Mouse (Mus musculus): ENCODE measurements around the gene Rab36. TPM values are rescaled to one million over a fixed set of nuclear protein-coding genes. Genes with fewer than 3 reads are reported as not detected.

The Rab36 gene
- 22.2 and 23.2 TPM in 2 replicates for polyA plus RNA-seq (2015; fragmentation: Nextera tagmentation; extraction: Ambion mirVana)

DNA sequence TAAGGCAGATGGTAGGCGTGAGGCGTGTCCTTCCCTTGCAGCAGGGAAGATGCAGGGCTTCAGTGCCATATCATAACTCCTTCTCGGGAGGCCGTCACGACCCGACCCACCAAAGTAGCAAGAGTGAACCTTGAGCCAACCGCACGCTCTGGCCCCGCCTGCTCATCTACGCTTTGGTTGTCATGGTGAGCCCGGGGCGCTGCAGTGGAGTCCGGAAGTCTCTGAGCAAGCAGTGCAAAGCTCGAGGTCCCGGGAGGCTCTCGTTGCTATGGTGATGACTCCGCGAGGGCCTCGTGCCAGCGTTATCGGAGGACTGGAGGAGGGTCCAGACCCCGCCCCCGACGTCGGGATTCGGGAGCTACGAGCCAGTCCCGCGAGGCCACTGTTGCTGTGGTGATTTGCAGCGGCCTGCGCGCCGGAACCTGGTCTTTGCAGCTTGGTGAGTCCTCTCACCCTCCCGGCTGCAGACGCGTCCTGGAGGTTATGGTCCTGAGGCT, at the start of gene Rab36:
Gene Rab36, plus strand, starts transcription at position 176 of the 497 bp plus-strand sequence.
- no peaks in the 10 kb centered on the region for H3K36me3 ChIP-seq (replicated peaks)
- peaks cover 45% of the 10 kb centered on the region for H3K4me1 ChIP-seq
- H3K27ac ChIP-seq: peak within 1 kb of the TSS; percentile 86
- WGBS: under 1% methylated on average over 36 of the region's 36 CpGs
- peak; percentile 94 for ATAC-seq (replicated peaks)
- H3K27me3 ChIP-seq (replicated peaks): no peaks in the 10 kb centered on the region
- no peaks in the 10 kb centered on the region for H3K9me3 ChIP-seq
- peak within 1 kb of the TSS; percentile 65 for H3K4me2 ChIP-seq
- peak within 1 kb of the TSS; percentile 44 for H3K4me3 ChIP-seq
- H3K9ac ChIP-seq: peak within 1 kb of the TSS; percentile 37

DNA sequence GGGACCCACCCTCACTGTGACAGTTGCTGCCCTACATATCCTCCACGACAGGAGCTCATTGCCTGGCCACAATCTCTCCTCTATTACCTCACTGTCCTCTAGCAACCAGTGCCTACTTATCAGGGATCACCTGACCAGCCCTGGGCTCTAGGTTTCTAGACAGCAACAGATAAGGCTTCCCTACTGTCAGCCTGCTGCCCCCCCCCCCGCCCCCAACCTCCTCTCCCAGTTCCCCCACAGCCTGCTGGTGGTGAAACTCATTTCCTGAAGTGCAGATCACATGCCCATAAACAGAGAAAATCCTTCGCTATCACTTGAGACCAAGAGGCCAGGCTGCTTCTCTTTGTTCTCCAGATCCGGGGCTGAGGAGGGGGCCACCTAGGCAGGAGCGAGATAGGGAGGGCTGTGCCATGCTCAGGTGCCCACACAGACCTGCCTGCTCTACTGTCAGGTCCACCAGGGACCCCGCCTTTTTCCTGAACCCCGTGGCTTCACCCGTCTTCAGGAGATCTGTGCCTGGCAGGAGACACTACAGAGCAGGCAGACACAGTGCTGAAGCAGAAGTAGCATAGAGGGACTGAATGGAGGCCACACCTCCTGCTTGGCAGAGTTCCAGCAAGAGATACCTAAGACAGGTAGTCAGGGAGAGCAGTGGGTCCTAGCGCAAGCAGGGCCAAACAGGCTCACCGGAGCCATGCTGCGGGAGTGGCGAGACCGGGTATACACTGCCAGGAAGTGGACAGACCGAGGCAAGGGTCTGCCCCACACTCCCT, 49.0 kb upstream of the Rab36 start:
- no peaks in the 10 kb centered on the region for H3K27me3 ChIP-seq (replicated peaks)
- 78% methylated on average over 14 of the region's 14 CpGs for WGBS
- H3K4me1 ChIP-seq: peaks cover 15% of the 10 kb centered on the region; the same call in 1 of the 2 replicates
- H3K4me3 ChIP-seq: no peak overlapping the region
- H3K4me2 ChIP-seq: no peak overlapping the region
- peaks cover 21% of the 10 kb centered on the region for H3K36me3 ChIP-seq (replicated peaks)
- H3K9me3 ChIP-seq: no peaks in the 10 kb centered on the region
- peak; percentile 37; the same call in 1 of the 2 replicates for ATAC-seq (replicated peaks)
- no peak overlapping the region for H3K27ac ChIP-seq
- no peak overlapping the region for H3K9ac ChIP-seq

DNA sequence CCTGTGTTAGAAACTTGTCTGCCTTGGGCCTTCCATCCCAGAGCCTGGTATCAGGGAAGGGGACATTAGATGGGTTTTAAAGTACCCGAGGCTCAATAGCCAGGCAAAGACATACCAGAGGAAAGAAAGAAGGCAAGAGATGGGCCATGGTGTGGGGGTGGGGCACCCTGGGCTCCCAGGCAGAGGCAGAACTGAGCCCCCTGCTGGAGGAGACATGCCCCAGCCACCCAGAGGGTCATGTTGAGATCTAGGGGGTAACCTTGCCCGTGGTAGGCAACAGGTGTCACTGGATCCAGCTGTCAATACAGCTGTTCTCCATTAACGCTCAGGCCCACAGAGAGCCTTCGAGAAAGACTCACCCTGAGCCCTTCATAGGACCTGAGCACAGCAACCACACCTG, 47.0 kb upstream of the Rab36 start:
- H3K9ac ChIP-seq: no peak overlapping the region
- no peaks in the 10 kb centered on the region for H3K27me3 ChIP-seq (replicated peaks)
- ATAC-seq (replicated peaks): no peak
- peaks cover 26% of the 10 kb centered on the region for H3K4me1 ChIP-seq
- H3K27ac ChIP-seq: no peak overlapping the region
- H3K4me2 ChIP-seq: no peak overlapping the region
- WGBS: 81% methylated on average over 4 of the region's 4 CpGs
- no peaks in the 10 kb centered on the region for H3K9me3 ChIP-seq
- no peak overlapping the region for H3K4me3 ChIP-seq
- H3K36me3 ChIP-seq (replicated peaks): peaks cover 22% of the 10 kb centered on the region

DNA sequence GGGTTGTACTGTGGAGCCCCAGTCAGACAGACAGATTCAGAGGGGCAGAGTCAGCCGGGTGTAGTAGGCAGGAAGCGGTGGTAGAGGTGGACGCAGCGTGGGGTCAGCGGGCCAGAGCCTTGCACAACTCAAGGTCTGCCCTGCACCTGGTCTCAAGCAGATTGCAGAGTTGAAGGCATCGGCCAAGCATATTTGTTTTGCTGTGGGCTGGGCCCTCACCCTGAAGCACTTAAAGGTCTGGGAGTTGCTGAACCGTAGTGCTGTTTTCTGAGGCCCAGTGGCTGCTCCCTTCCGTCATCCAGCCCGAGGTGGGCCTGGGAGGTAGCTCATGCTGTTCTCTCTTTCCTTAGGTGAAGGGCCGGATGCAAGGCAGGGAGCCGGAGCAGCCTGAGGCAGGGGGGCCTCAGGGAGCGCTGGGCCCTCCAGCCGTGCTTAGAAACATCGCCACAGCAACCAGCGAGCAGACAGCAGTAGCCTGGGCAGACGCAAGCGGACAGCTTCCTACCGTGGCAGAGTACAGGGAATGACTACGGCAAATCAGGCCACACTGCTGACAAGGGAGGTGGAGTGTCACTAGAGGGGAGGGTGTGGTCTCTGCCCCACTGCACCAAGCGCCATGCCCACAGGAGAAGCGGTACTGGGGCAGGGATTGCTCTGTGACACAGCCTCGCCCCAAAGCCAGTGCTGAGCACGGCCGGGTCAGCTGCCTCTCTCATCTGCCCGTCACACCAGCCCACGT, 46.1 kb upstream of the Rab36 start:
- Histone ChIP-seq H3K4me3 (no peak overlapping the region), H3K27ac (no peak overlapping the region), H3K4me2 (no peak overlapping the region), H3K36me3 (replicated peaks) (peaks cover 22% of the 10 kb centered on the region), H3K9me3 (no peaks in the 10 kb centered on the region), H3K9ac (no peak overlapping the region), H3K27me3 (replicated peaks) (no peaks in the 10 kb centered on the region), H3K4me1 (peaks cover 36% of the 10 kb centered on the region)
- no peak for ATAC-seq (replicated peaks)
- WGBS: 48% methylated on average over 26 of the region's 26 CpGs

DNA sequence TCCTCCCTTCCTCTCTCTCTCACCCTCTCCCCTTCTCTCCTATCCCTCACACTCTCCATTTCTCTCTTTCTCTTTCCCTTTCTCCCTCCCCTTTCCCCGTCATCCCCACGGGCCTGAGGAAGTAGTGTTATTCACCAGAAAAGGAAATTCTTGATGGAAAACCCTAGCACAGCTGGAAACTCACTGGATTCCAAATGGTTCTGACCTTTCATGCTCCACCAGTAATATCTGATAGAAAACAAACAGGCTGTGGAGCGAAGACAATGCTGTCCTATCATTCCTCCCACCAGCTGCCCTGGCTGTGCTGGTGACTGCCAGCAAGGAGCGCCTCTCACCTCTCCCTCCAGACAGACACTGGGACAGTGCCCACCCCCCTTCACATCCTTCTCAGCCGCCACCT, 42.0 kb upstream of the Rab36 start:
- Histone ChIP-seq H3K27ac (peak overlapping the region; percentile 48; the same call in 1 of the 2 replicates), H3K36me3 (replicated peaks) (peaks cover 22% of the 10 kb centered on the region), H3K4me1 (peaks cover 43% of the 10 kb centered on the region), H3K9ac (no peak overlapping the region), H3K27me3 (replicated peaks) (no peaks in the 10 kb centered on the region), H3K4me3 (no peak overlapping the region), H3K4me2 (peak overlapping the region; percentile 42; the same call in 1 of the 2 replicates), H3K9me3 (no peaks in the 10 kb centered on the region)
- WGBS: 9% methylated on average over 5 of the region's 5 CpGs
- ATAC-seq (replicated peaks): peak; percentile 27

DNA sequence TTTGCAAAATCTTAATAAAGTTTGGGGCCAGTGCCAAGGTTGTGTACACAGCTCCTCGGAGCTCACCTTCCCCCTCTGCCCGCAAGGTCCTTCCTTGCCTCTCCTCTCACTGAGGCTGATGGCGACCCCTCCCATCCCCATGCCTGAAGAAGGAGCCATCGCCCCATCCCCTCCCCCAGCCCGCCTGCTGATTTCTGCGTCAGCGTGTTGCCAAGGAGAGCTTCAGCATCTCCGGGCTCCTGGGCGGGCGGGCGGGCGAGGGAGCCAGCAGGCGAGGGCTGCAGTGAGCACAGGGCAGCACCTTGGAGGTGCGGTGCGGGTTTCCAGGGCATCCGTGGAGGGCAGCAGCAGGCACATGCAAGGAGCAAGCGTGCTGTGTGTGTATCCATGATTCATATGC, 41.5 kb upstream of the Rab36 start:
- ATAC-seq (replicated peaks): peak; percentile 45
- Histone ChIP-seq H3K4me3 (no peak overlapping the region), H3K36me3 (replicated peaks) (peaks cover 22% of the 10 kb centered on the region), H3K27ac (peak overlapping the region; percentile 65), H3K4me1 (peaks cover 46% of the 10 kb centered on the region), H3K9ac (peak overlapping the region; percentile 15; the same call in 1 of the 2 replicates), H3K9me3 (no peaks in the 10 kb centered on the region), H3K4me2 (peak overlapping the region; percentile 42), H3K27me3 (replicated peaks) (no peaks in the 10 kb centered on the region)
- 1% methylated on average over 16 of the region's 17 CpGs for WGBS

DNA sequence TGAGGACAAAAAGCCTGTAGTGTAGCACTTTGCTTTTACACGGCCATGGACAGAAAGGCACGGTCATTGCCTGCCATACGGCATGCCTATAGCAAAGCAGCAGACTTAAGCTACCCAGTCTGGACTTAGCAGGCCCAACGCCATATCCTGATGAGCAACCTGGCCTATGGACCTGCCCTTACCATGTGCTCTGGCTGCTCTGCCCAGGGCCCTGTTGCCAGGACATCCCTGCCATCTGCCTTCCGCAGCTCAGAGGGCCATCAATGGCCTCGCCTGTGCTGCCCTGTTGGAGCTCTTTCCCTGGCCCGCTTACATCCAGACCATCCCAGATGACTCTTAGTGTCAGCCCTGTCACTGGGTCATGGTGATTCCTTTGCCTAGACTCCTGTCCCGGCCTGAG, 35.5 kb upstream of the Rab36 start:
- Histone ChIP-seq H3K9ac (no peak overlapping the region), H3K4me3 (no peak overlapping the region), H3K27me3 (replicated peaks) (no peaks in the 10 kb centered on the region), H3K36me3 (replicated peaks) (no peaks in the 10 kb centered on the region; the same call in 1 of the 2 replicates), H3K9me3 (no peaks in the 10 kb centered on the region), H3K27ac (no peak overlapping the region), H3K4me1 (peaks cover 21% of the 10 kb centered on the region), H3K4me2 (no peak overlapping the region)
- ATAC-seq (replicated peaks): no peak
- WGBS: 89% methylated on average over 8 of the region's 8 CpGs

DNA sequence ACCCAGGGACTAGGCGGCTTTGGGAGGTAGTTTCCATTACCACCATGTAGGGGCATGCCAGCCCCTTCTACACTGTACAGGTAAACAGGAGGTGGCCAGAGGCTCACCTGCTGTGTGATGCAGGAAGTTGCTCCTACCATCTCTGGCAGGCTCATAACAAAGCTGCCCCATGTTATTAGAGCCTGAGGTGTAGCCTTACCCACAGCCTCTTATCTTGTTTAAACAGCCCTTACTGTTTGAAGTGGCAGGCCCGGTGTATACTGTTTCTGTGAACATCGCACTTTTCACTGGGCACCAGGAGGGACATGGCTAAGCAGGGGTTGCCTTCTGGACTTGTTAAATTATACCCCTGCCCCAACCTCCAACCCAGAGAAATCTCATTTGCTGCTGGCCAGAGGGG, 32.8 kb upstream of the Rab36 start:
- H3K27me3 ChIP-seq (replicated peaks): no peaks in the 10 kb centered on the region
- H3K9ac ChIP-seq: no peak overlapping the region
- H3K36me3 ChIP-seq (replicated peaks): no peaks in the 10 kb centered on the region
- ATAC-seq (replicated peaks): no peak
- WGBS: 80% methylated on average over 3 of the region's 3 CpGs
- H3K4me1 ChIP-seq: peaks cover 32% of the 10 kb centered on the region
- no peak overlapping the region for H3K27ac ChIP-seq
- no peak overlapping the region for H3K4me2 ChIP-seq
- no peaks in the 10 kb centered on the region for H3K9me3 ChIP-seq
- no peak overlapping the region for H3K4me3 ChIP-seq

DNA sequence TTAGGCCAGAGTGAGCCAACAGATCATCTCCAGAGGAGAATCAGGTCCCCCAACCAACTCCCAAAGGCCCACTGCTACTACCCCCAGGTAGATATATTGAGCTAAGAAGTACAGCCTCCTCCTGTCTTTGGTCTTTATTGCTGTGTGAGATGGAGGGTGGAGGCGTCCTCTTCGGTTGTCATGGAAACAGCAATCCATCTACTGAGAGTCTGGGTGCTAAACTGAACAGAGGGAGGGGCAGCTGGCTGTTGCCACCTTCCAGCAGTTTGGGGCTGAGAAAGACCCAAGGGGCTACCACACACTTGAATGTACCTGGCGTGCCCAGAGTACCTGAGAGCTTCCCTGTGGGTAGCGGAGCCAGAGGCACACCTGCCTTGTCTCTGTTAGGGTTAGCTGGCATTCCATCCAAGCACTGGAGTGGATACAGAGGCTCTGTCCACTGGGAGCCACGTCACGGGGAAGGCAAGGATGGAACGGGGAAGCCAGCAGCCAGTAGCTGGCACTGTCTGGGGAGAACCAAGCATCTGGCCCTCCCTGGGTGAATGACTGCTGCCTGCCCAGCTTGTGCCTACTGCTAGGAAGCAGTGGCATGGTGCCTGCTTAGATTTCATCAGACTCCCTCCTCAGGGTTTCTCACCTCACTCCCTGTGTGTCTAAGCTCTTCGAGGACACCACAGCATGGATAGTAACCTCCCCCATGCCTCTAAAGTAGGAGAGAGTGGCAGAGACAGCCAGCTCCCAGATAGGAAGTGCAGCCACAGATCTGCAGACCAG, 29.8 kb upstream of the Rab36 start:
- H3K27ac ChIP-seq: peak overlapping the region; percentile 14; the same call in 1 of the 2 replicates
- no peaks in the 10 kb centered on the region for H3K27me3 ChIP-seq (replicated peaks)
- no peak overlapping the region for H3K4me2 ChIP-seq
- H3K4me1 ChIP-seq: peaks cover 23% of the 10 kb centered on the region
- H3K4me3 ChIP-seq: no peak overlapping the region
- no peak overlapping the region for H3K9ac ChIP-seq
- 47% methylated on average over 8 of the region's 8 CpGs for WGBS
- H3K36me3 ChIP-seq (replicated peaks): no peaks in the 10 kb centered on the region
- H3K9me3 ChIP-seq: no peaks in the 10 kb centered on the region
- ATAC-seq (replicated peaks): no peak

DNA sequence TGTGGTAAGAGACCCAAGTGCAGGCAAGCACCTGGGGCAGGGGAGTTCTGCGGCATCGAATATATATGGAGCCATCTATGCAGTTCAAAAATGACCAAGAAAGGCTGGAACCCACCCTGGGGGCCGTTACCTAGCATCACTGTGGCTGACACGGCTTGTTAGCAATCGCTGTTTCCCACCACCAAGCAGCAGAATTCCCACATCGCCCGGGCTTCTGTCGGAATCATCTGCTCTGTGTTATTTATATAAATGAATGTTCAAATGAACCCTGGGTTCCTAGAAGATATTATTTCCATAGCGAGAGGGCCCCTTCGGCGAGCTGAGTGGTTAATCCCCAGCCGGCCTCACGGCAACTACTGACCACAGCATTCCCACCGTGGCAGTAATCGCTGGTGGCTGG, 26.2 kb upstream of the Rab36 start:
- 79% methylated on average over 15 of the region's 15 CpGs for WGBS
- no peaks in the 10 kb centered on the region for H3K9me3 ChIP-seq
- no peak overlapping the region for H3K4me2 ChIP-seq
- 0 out of 2 replicates have a peak, but pooled peaks cover 5% of the 10 kb centered on the region for H3K36me3 ChIP-seq (replicated peaks)
- H3K9ac ChIP-seq: no peak overlapping the region
- peaks cover 23% of the 10 kb centered on the region for H3K4me1 ChIP-seq
- H3K4me3 ChIP-seq: no peak overlapping the region
- ATAC-seq (replicated peaks): no peak
- no peaks in the 10 kb centered on the region for H3K27me3 ChIP-seq (replicated peaks)
- no peak overlapping the region for H3K27ac ChIP-seq

DNA sequence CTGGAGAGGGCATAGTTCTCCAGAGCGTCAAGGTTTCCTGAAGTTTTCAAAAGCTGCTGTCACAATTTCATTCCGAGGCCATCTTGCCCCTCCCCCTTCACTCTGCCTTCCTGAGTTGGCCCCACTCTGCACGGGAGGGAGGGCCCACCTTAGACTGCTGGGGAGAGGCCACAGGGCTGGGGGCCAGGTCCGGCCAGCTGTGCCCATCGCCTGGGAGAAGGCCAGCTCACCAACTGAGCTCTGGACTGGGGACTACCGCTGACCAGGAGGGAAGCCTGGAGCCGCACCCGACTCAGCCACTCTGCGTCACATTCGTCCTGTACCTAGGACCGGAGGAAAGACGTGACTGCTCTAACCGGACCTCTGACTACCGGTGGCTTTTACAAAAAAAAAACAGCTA, 21.4 kb upstream of the Rab36 start:
- H3K27ac ChIP-seq: no peak overlapping the region
- WGBS: 79% methylated on average over 14 of the region's 14 CpGs
- H3K27me3 ChIP-seq (replicated peaks): no peaks in the 10 kb centered on the region
- H3K4me1 ChIP-seq: peaks cover 5% of the 10 kb centered on the region; the same call in 1 of the 2 replicates
- no peak overlapping the region for H3K9ac ChIP-seq
- ATAC-seq (replicated peaks): no peak; the same call in 1 of the 2 replicates
- H3K9me3 ChIP-seq: no peaks in the 10 kb centered on the region
- 0 out of 2 replicates have a peak, but pooled peaks cover 5% of the 10 kb centered on the region for H3K36me3 ChIP-seq (replicated peaks)
- H3K4me3 ChIP-seq: no peak overlapping the region
- H3K4me2 ChIP-seq: no peak overlapping the region

DNA sequence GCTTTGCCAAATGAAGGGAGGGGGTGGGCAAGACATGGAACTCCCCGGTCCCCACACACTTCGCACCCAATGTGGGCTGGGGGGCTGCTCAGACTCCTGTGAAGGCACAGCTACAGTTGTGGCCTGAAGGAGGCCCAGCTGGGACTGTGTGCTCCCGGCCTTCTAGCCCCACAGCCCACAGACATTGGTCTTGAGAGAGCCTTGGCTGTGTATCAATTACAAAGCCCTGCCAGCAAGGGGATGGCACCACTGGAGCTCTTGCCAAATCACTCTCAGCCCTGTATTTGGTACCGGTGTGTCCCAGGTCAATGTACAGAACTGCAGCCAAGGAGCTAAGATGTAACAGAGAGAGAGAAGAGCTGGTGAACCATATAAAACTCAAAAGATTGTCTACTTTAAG, 20.4 kb upstream of the Rab36 start:
- Histone ChIP-seq H3K27ac (no peak overlapping the region), H3K4me1 (no peaks in the 10 kb centered on the region), H3K36me3 (replicated peaks) (0 out of 2 replicates have a peak, but pooled peaks cover 5% of the 10 kb centered on the region), H3K4me3 (no peak overlapping the region), H3K9me3 (no peaks in the 10 kb centered on the region), H3K4me2 (no peak overlapping the region), H3K27me3 (replicated peaks) (no peaks in the 10 kb centered on the region), H3K9ac (no peak overlapping the region)
- ATAC-seq (replicated peaks): no peak
- 74% methylated on average over 4 of the region's 4 CpGs for WGBS
